16 mouse cellular contexts compared by ENCODE assay signal in the genomic region with DNA sequence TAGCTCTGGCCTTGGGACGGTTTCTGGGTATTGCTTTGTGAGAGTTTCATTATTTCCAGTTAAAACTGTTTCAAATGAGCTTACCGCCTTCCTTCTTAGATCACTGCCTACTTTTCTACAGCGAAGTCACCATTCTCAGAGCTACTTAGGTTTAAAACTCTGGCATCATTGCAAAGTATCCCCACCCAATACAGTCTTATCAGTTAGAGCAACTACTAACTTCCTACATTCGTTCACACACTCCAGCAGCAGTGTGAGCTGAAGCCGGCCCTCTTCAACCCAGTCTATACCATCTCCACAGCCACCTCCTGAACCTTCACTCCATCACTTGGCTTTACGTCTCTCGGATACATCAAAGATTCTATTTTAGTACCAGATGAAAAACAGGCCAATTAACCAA.
"Had no signal": no experiment of that assay in that cellular context is flagged by ENCODE, and none has a peak within 500 bp of the region (broad histone marks: within the 10 kb centered on the region; RNA-seq: fewer than 3 reads in every experiment).

No protein-coding gene starts in this region.

- H3K9ac ChIP-seq: neural tube, embryonic 13.5 days; neural tube, embryonic 15.5 days; stomach, embryonic 15.5 days had no signal

- H3K36me3 ChIP-seq: neural tube, embryonic 13.5 days; neural tube, embryonic 15.5 days; stomach, embryonic 15.5 days had no signal

- H3K27me3 ChIP-seq: neural tube, embryonic 13.5 days; neural tube, embryonic 15.5 days; stomach, embryonic 15.5 days had no signal

- H3K27ac ChIP-seq: neural tube, embryonic 13.5 days; neural tube, embryonic 15.5 days; stomach, embryonic 15.5 days; stomach, postnatal 0 days had no signal

- H3K4me3 ChIP-seq: neural tube, embryonic 13.5 days; neural tube, embryonic 15.5 days; stomach, embryonic 15.5 days had no signal

- DNase-seq: retina, postnatal 1 day; right cerebral cortex, adult 18-20 months; right cerebral cortex, postnatal 14 days; right cerebral cortex, postnatal 25 days; right cerebral cortex, postnatal 4 days; spleen, adult 18-20 months; thymus, adult 18-20 months; thymus, adult 2 months; thymus, postnatal 14 days; thymus, postnatal 25 days; thymus, postnatal 36 days; thymus, postnatal 4 days had no signal

- H3K9me3 ChIP-seq: neural tube, embryonic 13.5 days; neural tube, embryonic 15.5 days; stomach, embryonic 15.5 days had no signal
